Mouse (Mus musculus): ENCODE results near the gene Pdzrn4. TPM values are rescaled to one million over a fixed set of nuclear protein-coding genes. Genes with fewer than 3 reads are reported as not detected.

Gene Pdzrn4
- polyA plus RNA-seq, 1 experiment from 2014 or later: 1.0 TPM

- ATAC-seq (ENCODE audit: insufficient number of reproducible peaks, insufficient read depth, low FRiP score, low TSS enrichment, low read depth): no peak
- Histone ChIP-seq H3K27me3 (no peaks in the 10 kb centered on the region), H3K9ac (replicated peaks) (no peak overlapping the region), H3K27ac (no peak overlapping the region), H3K9me3 (no peaks in the 10 kb centered on the region), H3K4me2 (no peak overlapping the region), H3K36me3 (no peaks in the 10 kb centered on the region), H3K4me3 (replicated peaks) (no peak overlapping the region), H3K4me1 (replicated peaks) (peaks cover 5% of the 10 kb centered on the region; the same call in 1 of the 2 replicates)
- 89% methylated on average over 14 of the region's 14 CpGs for WGBS
Measured at GRCm38 (mm10) chr15:92634044-92634610, 237.4 kb downstream of the Pdzrn4 start.

DNA sequence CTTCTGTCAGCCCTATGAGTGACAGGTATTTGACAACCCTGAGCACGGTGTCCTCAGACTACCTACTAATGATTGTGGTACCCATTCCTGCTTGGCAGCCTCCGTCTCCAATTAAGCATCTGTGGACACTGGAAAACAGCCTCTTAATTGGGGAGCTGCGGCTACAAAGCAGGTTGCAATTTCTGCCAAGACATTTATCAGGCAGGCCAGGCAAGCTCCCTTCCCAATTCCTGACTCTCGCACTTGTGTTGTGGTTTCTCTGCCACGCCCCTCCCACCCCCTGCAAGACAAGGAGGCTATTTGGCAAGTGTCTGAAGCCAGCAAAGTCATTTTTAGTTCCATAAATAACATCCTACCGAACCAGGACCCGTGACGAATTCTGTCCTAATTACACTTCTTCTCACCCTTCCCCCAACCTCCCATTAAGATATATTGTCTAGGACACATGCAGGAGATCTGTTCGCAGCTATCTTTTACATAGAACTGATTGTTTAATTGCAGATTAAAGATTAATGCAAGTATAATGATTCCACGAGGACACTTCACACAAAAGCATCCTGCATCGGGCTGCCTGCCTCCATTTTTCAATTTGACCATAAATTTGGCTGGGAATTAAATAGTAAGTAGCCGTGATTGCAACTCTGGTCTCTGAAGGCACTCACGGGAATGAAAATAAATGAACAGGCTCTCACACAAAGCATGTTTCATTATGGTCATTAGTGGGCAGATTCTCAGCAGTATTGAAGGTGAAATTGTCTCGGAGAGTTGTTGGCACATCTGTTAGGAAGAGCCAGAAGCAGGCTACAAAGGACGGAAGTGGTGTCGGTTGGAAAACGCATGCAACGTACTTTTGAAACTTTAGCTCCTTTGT is 243.8 kb downstream of the Pdzrn4 start:
- no peaks in the 10 kb centered on the region for H3K27me3 ChIP-seq
- no peak for ATAC-seq (ENCODE audit: insufficient number of reproducible peaks, insufficient read depth, low FRiP score, low TSS enrichment, low read depth)
- H3K4me2 ChIP-seq: no peak overlapping the region
- WGBS: 72% methylated on average over 18 of the region's 18 CpGs
- H3K36me3 ChIP-seq: no peaks in the 10 kb centered on the region
- no peak overlapping the region for H3K4me3 ChIP-seq (replicated peaks)
- H3K4me1 ChIP-seq (replicated peaks): no peaks in the 10 kb centered on the region
- no peak overlapping the region for H3K9ac ChIP-seq (replicated peaks)
- H3K27ac ChIP-seq: no peak overlapping the region
- no peaks in the 10 kb centered on the region for H3K9me3 ChIP-seq

DNA sequence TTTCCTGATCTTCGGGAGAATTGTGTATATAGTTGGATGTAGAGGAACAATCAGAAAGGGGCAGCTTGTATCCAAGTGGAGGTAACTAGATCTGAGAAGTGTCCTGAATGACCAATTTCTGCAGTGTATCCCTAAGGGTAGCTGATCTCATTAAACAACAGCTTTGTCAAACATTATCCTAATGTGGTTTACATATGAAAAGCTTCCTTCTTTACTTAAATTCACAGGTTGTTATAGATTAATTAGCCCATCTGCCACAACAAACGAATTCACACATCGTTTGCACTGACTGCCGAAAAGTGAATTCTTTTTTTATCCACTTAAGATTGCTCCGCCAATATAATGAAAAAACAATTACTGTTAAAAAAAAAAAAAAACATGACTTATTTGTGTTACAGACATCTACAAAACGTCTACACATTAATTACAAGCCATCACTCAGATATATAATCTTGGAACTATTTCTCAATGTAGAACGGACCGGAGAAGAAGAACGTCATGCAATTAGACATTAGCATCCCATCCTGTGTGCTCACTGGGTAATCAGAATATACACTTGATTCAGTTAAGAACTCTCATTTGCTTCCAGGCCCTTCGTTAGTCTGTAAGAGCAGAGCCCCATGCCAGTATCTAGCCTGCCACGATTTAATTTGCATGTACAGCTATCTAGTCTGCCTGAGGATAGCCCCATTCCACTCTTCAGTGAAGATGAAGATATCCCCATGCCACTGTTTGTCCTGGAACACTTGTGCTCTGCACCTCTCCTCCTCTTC is 274.8 kb downstream of the Pdzrn4 start:
- Histone ChIP-seq H3K27me3 (no peaks in the 10 kb centered on the region), H3K27ac (no peak overlapping the region), H3K36me3 (no peaks in the 10 kb centered on the region), H3K4me2 (no peak overlapping the region), H3K4me3 (replicated peaks) (no peak overlapping the region), H3K9ac (replicated peaks) (no peak overlapping the region), H3K4me1 (replicated peaks) (no peaks in the 10 kb centered on the region), H3K9me3 (no peaks in the 10 kb centered on the region)
- no peak for ATAC-seq (ENCODE audit: insufficient number of reproducible peaks, insufficient read depth, low FRiP score, low TSS enrichment, low read depth)
- 83% methylated on average over 11 of the region's 11 CpGs for WGBS

GRCm38 (mm10) chr15:92676096-92676495 is 279.4 kb downstream of the Pdzrn4 start:
- Histone ChIP-seq H3K9me3 (no peaks in the 10 kb centered on the region), H3K27me3 (no peaks in the 10 kb centered on the region), H3K4me2 (no peak overlapping the region), H3K4me3 (replicated peaks) (no peak overlapping the region), H3K4me1 (replicated peaks) (no peaks in the 10 kb centered on the region), H3K36me3 (no peaks in the 10 kb centered on the region), H3K9ac (replicated peaks) (no peak overlapping the region), H3K27ac (no peak overlapping the region)
- no peak for ATAC-seq (ENCODE audit: insufficient number of reproducible peaks, insufficient read depth, low FRiP score, low TSS enrichment, low read depth)
- WGBS: 81% methylated on average over 5 of the region's 5 CpGs

DNA sequence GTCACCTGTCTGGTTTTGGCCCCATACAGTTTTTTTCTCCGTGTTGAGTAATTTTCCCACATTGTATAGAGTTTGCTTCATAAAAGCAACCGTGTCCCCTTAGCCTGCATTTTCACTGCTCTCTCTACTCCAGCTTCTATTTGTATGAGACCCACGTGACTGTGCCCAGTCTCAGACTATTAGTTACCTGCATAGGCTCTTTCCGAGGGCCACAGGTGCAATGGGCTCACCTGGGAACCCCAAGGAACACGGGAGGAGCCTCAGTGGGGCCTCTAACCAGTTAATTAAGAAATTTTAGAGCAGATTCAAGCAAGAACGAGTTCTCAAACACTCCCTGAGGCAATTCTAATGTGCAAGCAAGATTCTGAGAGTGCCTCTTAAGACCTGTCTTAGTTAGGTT is 281.7 kb downstream of the Pdzrn4 start:
- no peaks in the 10 kb centered on the region for H3K4me1 ChIP-seq (replicated peaks)
- no peaks in the 10 kb centered on the region for H3K9me3 ChIP-seq
- H3K9ac ChIP-seq (replicated peaks): no peak overlapping the region
- no peak overlapping the region for H3K4me3 ChIP-seq (replicated peaks)
- no peak overlapping the region for H3K27ac ChIP-seq
- 73% methylated on average over 6 of the region's 6 CpGs for WGBS
- H3K36me3 ChIP-seq: no peaks in the 10 kb centered on the region
- H3K27me3 ChIP-seq: no peaks in the 10 kb centered on the region
- no peak for ATAC-seq (ENCODE audit: insufficient number of reproducible peaks, insufficient read depth, low FRiP score, low TSS enrichment, low read depth)
- no peak overlapping the region for H3K4me2 ChIP-seq

- no peak overlapping the region for H3K27ac ChIP-seq
- no peaks in the 10 kb centered on the region for H3K9me3 ChIP-seq
- H3K27me3 ChIP-seq: no peaks in the 10 kb centered on the region
- 91% methylated on average over 6 of the region's 6 CpGs for WGBS
- H3K4me3 ChIP-seq (replicated peaks): no peak overlapping the region
- no peak overlapping the region for H3K4me2 ChIP-seq
- no peaks in the 10 kb centered on the region for H3K36me3 ChIP-seq
- ATAC-seq (ENCODE audit: insufficient number of reproducible peaks, insufficient read depth, low FRiP score, low TSS enrichment, low read depth): no peak
- no peaks in the 10 kb centered on the region for H3K4me1 ChIP-seq (replicated peaks)
- H3K9ac ChIP-seq (replicated peaks): no peak overlapping the region
Measured at GRCm38 (mm10) chr15:92679541-92679940, 282.9 kb downstream of the Pdzrn4 start.

DNA sequence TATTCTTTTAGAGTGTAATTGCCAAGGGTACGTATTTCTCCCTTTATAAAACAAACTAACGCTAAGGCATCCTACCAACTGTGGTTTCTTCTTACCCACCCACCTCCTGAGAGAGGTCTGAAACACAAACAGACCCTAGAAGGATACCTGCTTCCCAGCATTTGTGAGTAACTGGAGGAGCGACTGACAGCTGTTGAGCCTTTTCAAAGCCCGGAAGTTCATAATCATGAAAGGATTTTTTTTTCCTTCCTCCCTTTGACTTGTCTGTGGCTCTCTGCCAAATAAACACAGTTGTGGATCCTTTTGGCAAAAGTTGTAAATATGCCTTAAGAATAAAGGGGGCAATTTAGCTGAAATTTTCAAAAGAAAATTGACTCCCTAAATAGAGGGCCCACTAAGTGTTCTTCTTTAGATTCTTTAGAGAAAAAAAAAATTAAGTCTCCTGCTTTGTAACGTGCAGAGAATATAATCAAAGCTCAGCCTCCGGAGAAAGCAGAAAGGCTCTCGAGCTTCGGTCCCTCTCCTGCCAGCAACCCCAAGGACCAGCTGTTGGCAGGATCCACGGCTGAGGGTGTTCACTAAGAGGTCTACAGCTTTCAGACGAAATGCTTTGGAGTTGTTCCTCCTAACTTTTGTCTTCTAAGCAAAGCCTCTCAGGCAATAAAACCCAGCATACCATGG is 299.7 kb downstream of the Pdzrn4 start:
- Histone ChIP-seq H3K27ac (no peak overlapping the region; the same call in 1 of the 2 replicates), H3K9ac (replicated peaks) (no peak overlapping the region), H3K27me3 (no peaks in the 10 kb centered on the region), H3K36me3 (no peaks in the 10 kb centered on the region), H3K4me3 (replicated peaks) (no peak overlapping the region), H3K4me2 (no peak overlapping the region), H3K9me3 (no peaks in the 10 kb centered on the region), H3K4me1 (replicated peaks) (no peaks in the 10 kb centered on the region; the same call in 1 of the 2 replicates)
- no peak for ATAC-seq (ENCODE audit: insufficient number of reproducible peaks, insufficient read depth, low FRiP score, low TSS enrichment, low read depth)
- WGBS: 60% methylated on average over 10 of the region's 10 CpGs

- Histone ChIP-seq H3K9ac (replicated peaks) (no peak overlapping the region), H3K4me1 (replicated peaks) (no peaks in the 10 kb centered on the region), H3K4me3 (replicated peaks) (no peak overlapping the region), H3K27me3 (no peaks in the 10 kb centered on the region), H3K9me3 (no peaks in the 10 kb centered on the region), H3K36me3 (no peaks in the 10 kb centered on the region), H3K27ac (no peak overlapping the region), H3K4me2 (no peak overlapping the region)
- 79% methylated on average over 8 of the region's 8 CpGs for WGBS
- no peak for ATAC-seq (ENCODE audit: insufficient number of reproducible peaks, insufficient read depth, low FRiP score, low TSS enrichment, low read depth)
Measured at GRCm38 (mm10) chr15:92704146-92704545, 307.5 kb downstream of the Pdzrn4 start.

GRCm38 (mm10) chr15:92738676-92739075 is 342.0 kb downstream of the Pdzrn4 start:
- 15% methylated on average over 2 of the region's 2 CpGs for WGBS
- Histone ChIP-seq H3K27ac (peak overlapping the region; percentile 57; the same call in 1 of the 2 replicates), H3K9ac (replicated peaks) (no peak overlapping the region), H3K27me3 (no peaks in the 10 kb centered on the region), H3K9me3 (no peaks in the 10 kb centered on the region), H3K4me1 (replicated peaks) (peaks cover 19% of the 10 kb centered on the region; the same call in 1 of the 2 replicates), H3K4me3 (replicated peaks) (no peak overlapping the region), H3K36me3 (no peaks in the 10 kb centered on the region), H3K4me2 (no peak overlapping the region)
- peak; percentile 78 for ATAC-seq (ENCODE audit: insufficient number of reproducible peaks, insufficient read depth, low FRiP score, low TSS enrichment, low read depth)

DNA sequence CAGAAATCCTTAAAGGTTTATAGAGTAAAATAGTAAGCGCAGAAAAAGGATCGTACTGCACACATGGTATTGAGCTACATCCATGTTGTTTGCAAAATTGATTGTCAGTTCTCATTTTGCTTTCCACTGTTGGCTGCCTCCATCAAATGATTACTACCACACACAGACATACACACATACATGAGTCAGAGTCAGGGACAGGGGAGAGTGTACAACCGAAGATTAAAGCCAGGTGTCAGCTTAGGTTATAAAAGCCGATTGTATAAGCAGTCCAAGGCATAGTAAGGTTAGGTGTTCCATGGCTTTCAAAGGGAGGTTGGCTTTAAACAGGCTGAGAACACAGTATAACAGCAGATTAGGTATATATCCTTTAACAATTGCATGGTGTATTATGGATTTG is 343.2 kb downstream of the Pdzrn4 start:
- Histone ChIP-seq H3K36me3 (no peaks in the 10 kb centered on the region), H3K4me3 (replicated peaks) (no peak overlapping the region)
- WGBS: 60% methylated on average over 4 of the region's 4 CpGs

GRCm38 (mm10) chr15:92743624-92744023 is 346.9 kb downstream of the Pdzrn4 start:
- Histone ChIP-seq H3K27me3 (no peaks in the 10 kb centered on the region), H3K4me3 (replicated peaks) (no peak overlapping the region), H3K4me2 (no peak overlapping the region), H3K9me3 (no peaks in the 10 kb centered on the region), H3K4me1 (replicated peaks) (peaks cover 13% of the 10 kb centered on the region; the same call in 1 of the 2 replicates), H3K36me3 (no peaks in the 10 kb centered on the region), H3K9ac (replicated peaks) (no peak overlapping the region), H3K27ac (no peak overlapping the region)
- 77% methylated on average over 6 of the region's 6 CpGs for whole genome bisulfite sequencing
- no peak for ATAC-seq (ENCODE audit: insufficient number of reproducible peaks, insufficient read depth, low FRiP score, low TSS enrichment, low read depth)

More for the DNA sequence above, 343.2 kb downstream of the Pdzrn4 start:
- peaks cover 19% of the 10 kb centered on the region; the same call in 1 of the 2 replicates for H3K4me1 ChIP-seq (replicated peaks)
- no peaks in the 10 kb centered on the region for H3K9me3 ChIP-seq
- no peak for ATAC-seq (ENCODE audit: insufficient number of reproducible peaks, insufficient read depth, low FRiP score, low TSS enrichment, low read depth)
- H3K27me3 ChIP-seq: no peaks in the 10 kb centered on the region
- no peak overlapping the region for H3K4me2 ChIP-seq
- H3K27ac ChIP-seq: no peak overlapping the region
- H3K9ac ChIP-seq (replicated peaks): no peak overlapping the region
